Mouse (Mus musculus): ENCODE measurements around the gene Ada.

DNA sequence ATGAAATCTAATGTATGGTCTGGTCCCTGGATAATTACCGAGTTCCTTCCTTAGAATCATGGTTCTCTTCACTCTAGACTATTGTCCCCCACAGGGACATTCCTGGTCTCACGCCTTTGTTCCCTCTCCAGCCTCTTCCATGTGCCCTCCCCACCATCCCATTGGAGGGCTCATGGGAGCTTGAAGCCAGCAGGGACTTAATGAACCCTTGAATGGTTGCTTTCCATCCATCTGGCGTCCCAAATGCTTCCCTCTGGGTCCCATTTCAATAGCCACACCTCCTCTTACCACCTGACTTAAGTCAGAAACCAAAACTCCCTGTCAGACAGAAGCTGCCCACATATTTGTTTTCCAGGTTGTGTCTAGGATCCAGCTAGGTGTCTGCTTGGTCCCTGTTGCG, 30.4 kb downstream of the Ada start:
- TF ChIP-seq CTCF (IDR thresholded peaks at IDR 0.05; ENCODE audit: borderline replicate concordance, extremely low read depth, insufficient read depth, insufficient read length) (no peak), POLR2A (IDR thresholded peaks at IDR 0.05; ENCODE audit: borderline replicate concordance, extremely low read depth, insufficient read depth, insufficient read length, poor library complexity, severe bottlenecking) (no peak)

Measured in brain, embryonic 14.5 days (tissue).